Mouse (Mus musculus) megakaryocyte, embryonic 14.5 days (primary cell): ENCODE results near the gene Btbd19.

Experiments
- FLI1 ChIP-seq: IDR thresholded peaks from 2 replicates; pipeline ENCODE4 v1.6.1; 2012; ENCODE audit warnings: low read length, inconsistent platforms, mixed read lengths
- GATA1 ChIP-seq: IDR thresholded peaks from 3 replicates; pipeline ENCODE4 v1.6.1; 2012; ENCODE audit warnings: mixed read lengths, low read length, inconsistent platforms, borderline replicate concordance

- TF ChIP-seq GATA1: no peak
- TF ChIP-seq FLI1: no peak
Observed at GRCm38 (mm10) chr4:117146176-117146575, 20.7 kb upstream of the Btbd19 start.
